10 mouse cellular contexts compared by ENCODE assay signal in genomic region chr7:125674916-125675315, GRCm38 (mm10). TPM values are rescaled to one million over a fixed set of nuclear protein-coding genes. Genes with fewer than 3 reads are reported as not detected.
DNase-seq lines count a peak whose midpoint lies in the region; ATAC-seq lines count a peak whose summit lies in the region.
"Had no signal": no experiment of that assay in that cellular context is flagged by ENCODE, and none has a peak within 500 bp of the region (broad histone marks: within the 10 kb centered on the region; RNA-seq: fewer than 3 reads in every experiment).

No protein-coding gene starts in this region.

- WGBS in hindbrain, embryonic 10.5 days: 85% methylated on average over 2 of the region's 2 CpGs
- WGBS in hindbrain, embryonic 16.5 days: 91% methylated on average over 2 of the region's 2 CpGs

- no peaks in the 10 kb centered on the region for H3K9me3 ChIP-seq in hindbrain, embryonic 10.5 days
- H3K9me3 ChIP-seq in hindbrain, embryonic 16.5 days (ENCODE audit: control insufficient read depth, low read length): no peaks in the 10 kb centered on the region

- DNase-seq in hindbrain, embryonic 10.5 days (ENCODE audit: low spot score): peak; percentile 37
- peak; percentile 50 for DNase-seq in 416B (ENCODE audit: low read depth)
- DNase-seq in MEL-GATA-1-ER (ENCODE audit: extremely low read depth, low read depth): peak; percentile 16
- peak; percentile 55 to 77 for DNase-seq in cerebellum, postnatal 25 days
- DNase-seq in kidney, postnatal 10 days: peak; percentile 73

- no peak overlapping the region for H3K4me2 ChIP-seq in hindbrain, embryonic 16.5 days (ENCODE audit: low read length)

- no peaks in the 10 kb centered on the region for H3K27me3 ChIP-seq in hindbrain, embryonic 10.5 days (ENCODE audit: insufficient read depth, poor library complexity, severe bottlenecking)
- H3K27me3 ChIP-seq in hindbrain, embryonic 16.5 days (replicated peaks; ENCODE audit: control insufficient read depth, insufficient read depth, low read length): no peaks in the 10 kb centered on the region

- H3K4me1 ChIP-seq in hindbrain, embryonic 10.5 days (replicated peaks): no peaks in the 10 kb centered on the region
- H3K4me1 ChIP-seq in hindbrain, embryonic 16.5 days (ENCODE audit: control insufficient read depth, insufficient read depth, low read depth, low read length): no peaks in the 10 kb centered on the region

- peaks cover 100% of the 10 kb centered on the region for H3K36me3 ChIP-seq in hindbrain, embryonic 10.5 days
- H3K36me3 ChIP-seq in hindbrain, embryonic 16.5 days (ENCODE audit: control insufficient read depth, insufficient read depth, low read length): peaks cover 85% of the 10 kb centered on the region

- H3K27ac ChIP-seq in hindbrain, embryonic 10.5 days: no peak overlapping the region
- no peak overlapping the region for H3K27ac ChIP-seq in hindbrain, embryonic 16.5 days (ENCODE audit: low read depth, low read length)
- H3K27ac ChIP-seq: macrophage had no signal

- H3K9ac ChIP-seq in hindbrain, embryonic 16.5 days (ENCODE audit: low read depth, low read length): no peak overlapping the region

- no peak for ATAC-seq in hindbrain, embryonic 16.5 days
- ATAC-seq in megakaryocyte progenitor cell, adult 5-6 weeks (replicated peaks; ENCODE audit: poor library complexity): peak; percentile 73
- no peak; the same call in 1 of the 2 replicates for ATAC-seq in erythroid progenitor cell, adult 5-6 weeks (replicated peaks; ENCODE audit: low FRiP score, poor library complexity, severe bottlenecking)

- no peak overlapping the region for H3K4me3 ChIP-seq in hindbrain, embryonic 10.5 days
- no peak overlapping the region for H3K4me3 ChIP-seq in hindbrain, embryonic 16.5 days (ENCODE audit: low read length)
- H3K4me3 ChIP-seq: erythroblast, embryonic 14.5 days had no signal

RNA-seq across cellular contexts. Expression of gene Gtf3c1, which starts 32.7 kb away (rescaled TPM):
- 44.0 and 45.1 TPM in 2 replicates for polyA plus RNA-seq in hindbrain, embryonic 10.5 days (2016; fragmentation: Nextera tagmentation; extraction: Ambion mirVana)
- polyA plus RNA-seq in hindbrain, embryonic 16.5 days (2015; fragmentation: Nextera tagmentation; extraction: Ambion mirVana): 23.0 and 28.5 TPM in 2 replicates
- total RNA-seq in megakaryocyte progenitor cell, adult 5-6 weeks (2015): 18.3 and 21.8 TPM in 2 replicates
- total RNA-seq in megakaryocyte progenitor cell, adult 5-6 weeks (2017): 33.6 and 34.8 TPM in 2 replicates
- total RNA-seq in erythroid progenitor cell, adult 5-6 weeks (2015; ENCODE audit: low replicate concordance): 6.1 and 11.3 TPM in 2 replicates
- 18.6 and 47.6 TPM in 2 replicates for total RNA-seq in erythroid progenitor cell, adult 5-6 weeks (2017; ENCODE audit: low replicate concordance)

RNA-seq across cellular contexts. Expression of gene D430042O09Rik, which starts 32.8 kb away (rescaled TPM):
- 10.2 and 11.8 TPM in 2 replicates for polyA plus RNA-seq in hindbrain, embryonic 10.5 days (2016; fragmentation: Nextera tagmentation; extraction: Ambion mirVana)
- polyA plus RNA-seq in hindbrain, embryonic 16.5 days (2015; fragmentation: Nextera tagmentation; extraction: Ambion mirVana): 5.0 and 6.5 TPM in 2 replicates
- 6.1 and 8.0 TPM in 2 replicates for total RNA-seq in megakaryocyte progenitor cell, adult 5-6 weeks (2015)
- 7.2 and 7.9 TPM in 2 replicates for total RNA-seq in megakaryocyte progenitor cell, adult 5-6 weeks (2017)
- total RNA-seq in erythroid progenitor cell, adult 5-6 weeks (2015; ENCODE audit: low replicate concordance): 5.9 and 15.1 TPM in 2 replicates
- total RNA-seq in erythroid progenitor cell, adult 5-6 weeks (2017; ENCODE audit: low replicate concordance): 4.7 and 9.5 TPM in 2 replicates

Comparison
In these comparisons a context has a peak if more than half of its experiments do, and no peak if none do; other contexts are left out.
1. DNase-seq: peak in every context shown above with its lines; median percentile 73 in kidney, postnatal 10 days; 66 in cerebellum, postnatal 25 days; 50 in 416B; 37 in hindbrain, embryonic 10.5 days; 16 in MEL-GATA-1-ER.